Mouse (Mus musculus): ENCODE data around the gene Olfr58.

DNA sequence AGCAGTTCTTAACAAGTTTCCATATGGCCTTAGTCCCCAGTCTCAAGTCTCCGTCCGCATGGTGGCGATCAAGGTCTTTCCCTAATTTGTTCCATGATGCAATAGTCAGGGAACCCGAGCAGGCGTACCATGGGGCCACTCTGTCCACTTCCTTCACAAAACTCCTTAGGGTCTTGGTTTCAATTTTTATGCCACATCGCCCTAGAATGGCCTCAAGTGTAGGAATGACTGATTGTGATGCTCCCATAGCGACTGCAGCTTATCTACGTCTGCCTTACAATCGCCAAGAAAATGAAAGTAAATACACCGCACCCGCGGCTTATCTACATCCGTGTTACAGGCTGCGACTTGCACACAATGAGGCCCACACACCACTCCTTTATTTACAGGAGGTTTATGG lies 10.4 kb upstream of the Olfr58 start:
- TF ChIP-seq POLR2A (IDR thresholded peaks at IDR 0.05; ENCODE audit: borderline replicate concordance, low read depth, low read length) (no peak), CTCF (IDR thresholded peaks at IDR 0.05; ENCODE audit: low read depth, low read length) (no peak)

All from bone marrow macrophage, adult 2 months (primary cell).